Mouse (Mus musculus) kidney, adult 9 months (tissue): ENCODE data around the gene Gm15737.
A peak's percentile ranks its signal among the peaks of the same experiment; 100 is the strongest.

Experiments used
- DNase-seq: peaks from one replicate; pipeline ENCODE4 v3.0.0; 2022

Gene Gm15737

DNA sequence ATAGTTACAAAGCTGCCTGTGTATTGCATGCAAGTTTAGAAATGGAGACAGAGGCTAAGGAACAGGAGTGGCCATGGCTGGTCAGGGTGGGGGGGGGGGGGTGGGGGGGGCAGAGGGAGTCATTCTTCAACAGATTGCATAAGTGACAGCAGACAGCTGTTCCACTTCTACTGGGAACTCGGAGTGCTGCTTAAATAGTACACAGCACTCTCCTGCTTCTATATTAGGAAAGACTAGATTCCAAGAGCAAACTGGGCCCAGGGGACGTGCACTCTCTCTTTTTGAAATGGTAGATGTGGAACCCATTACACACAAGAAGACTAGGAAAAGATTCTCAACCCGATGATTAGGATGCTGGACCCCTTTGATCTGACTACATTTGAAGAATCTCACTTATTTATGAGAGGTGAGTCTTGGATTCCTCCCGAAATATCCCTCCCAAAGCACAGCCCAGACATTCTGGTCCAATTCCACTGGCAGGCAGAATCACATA, at the start of gene Gm15737:
Gene Gm15737, plus strand, starts transcription at position 269 of the 493 bp plus-strand sequence.
- DNase-seq, result peak; percentile 60

DNA sequence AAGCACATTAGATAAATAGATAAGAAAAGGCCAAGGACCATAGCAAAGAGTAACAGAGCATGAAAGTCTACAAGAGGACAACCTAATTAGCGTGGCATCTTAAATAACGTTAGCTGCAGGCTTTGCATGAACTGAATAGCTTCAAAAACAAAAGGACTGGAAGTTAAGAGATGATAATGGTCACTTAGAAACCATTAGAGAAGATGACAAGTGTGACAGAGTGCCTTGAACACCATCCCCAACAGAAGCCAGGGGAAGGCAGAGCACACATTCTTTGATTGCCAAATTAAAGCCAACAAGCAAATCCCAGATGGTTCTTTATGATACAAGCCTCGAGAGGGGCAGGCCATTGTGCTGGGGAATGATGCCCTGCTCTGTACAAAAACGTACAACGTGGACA, 47.6 kb upstream of the Gm15737 start:
- no peak for DNase-seq

DNA sequence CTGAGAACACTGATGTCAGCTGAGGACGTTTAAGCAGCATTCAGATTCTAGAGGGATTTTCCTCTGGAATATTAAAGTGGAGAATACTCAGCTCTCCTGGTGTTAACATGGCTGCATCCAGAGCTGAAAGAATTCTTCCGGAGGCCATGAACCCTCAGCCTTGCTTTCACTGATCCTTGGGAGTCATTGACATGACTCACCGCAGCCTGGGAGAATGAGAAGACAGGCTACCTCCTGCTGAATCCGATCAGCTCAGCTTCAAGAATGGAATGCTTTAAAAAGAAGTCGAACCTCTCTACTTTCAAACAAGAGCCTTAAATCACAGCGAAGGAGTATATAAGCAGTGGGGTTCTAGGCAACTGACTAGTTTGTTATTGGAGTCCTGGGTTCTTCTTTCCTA, 47.2 kb upstream of the Gm15737 start:
- DNase-seq, result no peak

DNA sequence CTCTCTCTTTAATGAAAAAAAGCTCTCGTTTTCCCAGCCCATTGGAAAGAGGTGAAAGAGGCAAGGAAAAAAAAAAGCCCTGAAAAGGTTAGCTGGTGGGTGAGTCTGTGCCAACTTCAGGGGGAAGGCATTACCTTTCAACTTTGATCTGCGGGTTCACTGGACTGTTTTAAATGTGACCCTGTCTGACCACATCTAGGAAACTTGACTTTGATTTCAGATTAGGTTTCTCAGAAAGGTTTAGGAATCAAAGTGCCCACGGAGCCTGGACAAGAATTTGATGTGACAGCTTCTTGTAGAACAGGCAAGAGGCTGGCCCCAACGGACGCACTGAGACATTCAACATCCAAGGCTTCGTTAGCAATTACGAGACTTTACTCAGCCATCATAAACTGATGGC, 45.2 kb upstream of the Gm15737 start:
- DNase-seq, result peak; percentile 75

DNA sequence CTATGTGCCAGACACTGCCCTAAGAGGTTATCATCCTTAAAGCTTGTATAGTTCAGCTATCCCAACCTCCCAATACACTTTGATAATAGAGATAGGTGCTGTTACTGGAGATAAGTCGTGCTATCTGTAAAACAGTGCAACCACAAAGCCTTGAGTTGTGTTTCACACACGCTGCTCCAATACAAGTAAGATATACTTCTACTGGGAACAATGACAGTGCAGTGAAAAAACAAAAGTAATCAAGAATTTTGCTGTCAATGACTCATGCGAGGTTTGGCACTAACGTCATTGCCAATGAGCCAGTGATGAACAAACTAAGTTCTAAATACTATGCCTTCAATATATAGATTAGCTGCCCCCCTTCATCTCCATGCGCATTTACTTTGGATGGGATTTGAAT, 42.6 kb upstream of the Gm15737 start:
- no peak for DNase-seq

DNA sequence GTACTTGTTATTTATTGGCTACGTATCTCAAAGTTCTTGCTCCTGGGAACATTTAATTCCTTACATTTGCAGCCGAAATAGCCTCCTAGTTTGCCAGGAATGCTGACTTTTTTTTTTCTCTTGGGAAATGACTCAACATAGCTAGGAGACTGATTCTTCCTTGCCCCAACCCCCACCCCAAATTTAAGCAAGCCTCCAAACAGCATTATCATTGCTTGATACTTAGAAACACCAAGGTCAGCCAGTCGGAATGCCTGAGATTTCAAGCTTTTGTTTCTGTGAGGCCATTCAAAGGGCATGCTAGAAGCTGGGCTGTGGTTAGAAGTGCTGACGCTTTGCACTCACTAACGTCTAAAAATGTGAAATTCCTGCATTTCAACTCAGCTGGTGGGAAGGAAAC, 41.8 kb upstream of the Gm15737 start:
- DNase-seq, result no peak

DNA sequence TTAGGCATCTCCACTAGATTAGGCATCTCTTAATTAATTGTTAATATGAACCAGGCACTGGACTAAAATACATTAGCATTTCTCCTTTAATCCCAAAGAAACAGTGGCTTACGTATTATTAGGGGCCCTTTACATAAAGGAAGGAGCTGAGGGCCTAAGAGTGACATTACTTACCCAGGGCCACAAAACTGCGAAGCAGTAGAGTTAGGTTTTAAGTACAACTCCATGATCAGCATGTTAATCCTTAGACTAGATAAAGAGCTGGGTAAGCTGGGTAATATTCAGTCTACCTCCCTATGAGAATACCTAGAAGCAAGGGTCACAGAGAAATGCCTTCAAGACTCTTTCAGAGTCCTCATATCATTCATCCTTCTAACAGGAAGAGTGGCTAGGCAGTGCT, 40.0 kb upstream of the Gm15737 start:
- peak; percentile 74 for DNase-seq

DNA sequence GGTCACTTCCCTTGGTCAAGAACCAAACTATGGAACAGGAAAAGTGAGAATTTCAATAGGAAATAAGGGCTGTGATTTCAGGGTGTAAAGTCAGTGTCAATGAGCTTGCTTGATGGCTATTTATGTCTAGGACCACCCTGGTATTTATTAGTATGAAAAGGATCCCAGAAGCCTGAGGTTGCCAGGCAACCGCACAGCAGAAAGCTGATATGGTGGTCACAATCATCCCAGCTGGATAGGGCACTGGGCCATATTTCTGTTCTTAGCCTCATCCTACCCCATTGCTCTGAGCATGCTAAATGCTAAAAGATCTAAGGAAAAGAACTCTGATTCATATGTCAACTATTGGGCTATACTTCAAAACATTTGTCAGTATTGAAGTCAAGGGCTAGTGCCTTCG, 38.1 kb upstream of the Gm15737 start:
- DNase-seq, result no peak

DNA sequence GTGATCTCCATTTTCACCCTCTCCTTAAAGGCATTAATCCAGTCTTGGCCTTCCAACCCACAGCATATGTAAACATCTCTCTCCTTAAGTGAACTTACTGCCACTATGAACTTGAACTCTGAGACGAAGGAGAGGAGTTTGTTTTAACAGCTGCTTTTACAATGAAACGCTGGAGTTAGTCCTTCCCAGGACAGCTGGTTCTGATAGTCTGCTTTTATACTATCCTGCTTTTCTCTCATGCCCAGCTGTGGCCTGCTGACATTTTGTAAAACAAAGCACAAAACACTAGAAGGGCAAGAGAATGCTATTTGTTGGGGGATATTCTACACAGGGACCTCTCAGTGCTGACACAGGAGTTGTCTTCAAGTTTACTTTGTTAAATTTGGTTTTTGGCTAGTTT, 27.2 kb upstream of the Gm15737 start:
- DNase-seq, result no peak

DNA sequence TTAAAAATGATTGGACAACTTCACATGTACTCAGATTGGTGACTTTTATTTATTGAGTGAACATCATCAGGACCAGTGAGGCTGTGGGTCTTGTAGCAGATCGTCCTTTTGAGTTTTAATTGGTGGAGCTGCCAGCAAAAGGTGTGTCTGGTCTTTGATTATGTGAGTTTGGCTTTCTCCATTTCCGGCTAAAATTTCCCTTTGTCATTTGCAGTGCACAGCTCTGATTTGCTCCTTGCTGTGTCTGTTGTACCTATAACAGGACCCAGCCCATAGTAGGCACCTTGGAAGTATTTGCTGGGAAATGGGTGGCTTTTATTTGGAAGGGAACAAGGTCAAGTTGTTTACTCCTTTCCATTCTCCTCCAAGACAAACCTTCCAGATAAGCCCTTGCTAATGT, 25.7 kb upstream of the Gm15737 start:
- DNase-seq, result no peak

DNA sequence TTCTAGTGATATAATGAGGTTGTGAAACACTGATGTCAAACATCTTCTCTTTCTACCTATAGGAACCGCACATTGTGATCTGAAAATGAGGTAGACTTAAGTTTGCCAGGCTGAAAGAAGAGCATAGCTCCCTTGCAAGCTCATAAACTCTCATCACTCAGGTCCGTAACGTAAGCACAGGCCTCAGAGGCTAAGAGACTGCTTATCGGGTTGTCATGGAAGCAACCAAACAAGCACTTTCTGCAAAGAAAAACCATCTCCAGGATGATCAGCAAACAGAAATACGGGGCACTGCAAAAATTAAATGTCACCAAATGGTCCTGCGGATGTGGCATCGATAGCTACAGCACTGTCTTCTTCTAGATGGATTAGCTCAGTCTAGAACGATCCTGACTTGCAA, 23.3 kb upstream of the Gm15737 start:
- no peak for DNase-seq

DNA sequence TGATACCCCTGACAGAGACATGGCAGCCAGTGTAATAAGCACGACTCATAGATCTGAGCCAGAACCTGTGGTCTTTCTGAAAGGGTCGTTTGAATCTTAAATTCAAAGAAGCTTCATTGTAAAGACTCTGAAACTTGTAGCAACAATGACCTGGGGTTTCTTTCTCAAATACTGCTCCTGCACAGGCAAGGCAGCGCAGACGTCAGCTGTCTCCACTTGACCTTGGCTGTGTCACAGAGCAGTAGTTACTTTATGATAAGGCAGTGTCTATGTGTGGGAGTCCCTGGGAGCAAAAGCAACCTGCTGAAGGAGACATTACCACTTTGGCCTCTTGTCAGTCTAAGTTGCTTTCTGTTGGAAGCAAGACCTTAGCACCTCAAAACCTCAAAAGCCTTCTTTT, 22.5 kb upstream of the Gm15737 start:
- no peak for DNase-seq

DNA sequence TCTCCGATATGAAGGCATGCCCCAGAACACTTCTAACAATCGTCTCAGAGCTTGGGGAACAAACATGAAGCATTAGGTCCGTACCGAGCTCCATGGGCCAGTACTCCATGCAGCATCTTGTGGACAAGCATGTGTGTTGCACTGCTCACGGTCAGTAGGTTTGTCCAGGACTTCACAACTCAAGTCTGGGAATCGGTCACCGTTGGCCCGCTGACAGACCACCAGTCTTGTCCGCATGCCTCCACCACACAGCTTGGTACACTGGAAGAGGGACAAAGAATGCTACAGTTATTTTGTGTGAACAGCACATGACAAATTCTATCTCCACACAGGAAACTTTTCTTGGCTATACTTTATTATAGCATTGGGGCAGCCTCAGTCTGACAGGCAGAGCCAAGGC, 19.9 kb upstream of the Gm15737 start:
- no peak for DNase-seq

DNA sequence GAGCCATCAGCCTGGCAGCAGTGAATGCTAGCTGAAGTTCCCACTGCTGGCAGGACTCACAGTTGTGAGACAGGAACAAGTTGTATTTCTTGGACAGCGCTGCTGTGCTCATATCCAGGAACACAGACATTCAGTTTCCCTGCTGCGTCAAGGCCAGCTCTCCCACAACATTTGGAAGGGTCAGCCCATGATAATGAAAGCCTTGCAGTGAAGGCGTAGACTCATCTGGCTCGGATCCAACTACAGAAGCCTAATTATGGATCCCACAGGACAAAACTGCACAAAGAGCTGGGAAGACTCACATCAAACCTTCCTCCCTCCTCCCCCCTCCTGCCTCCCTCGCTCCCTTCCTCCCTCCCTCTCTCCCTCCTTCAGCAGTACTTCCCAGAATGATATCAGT, 18.9 kb upstream of the Gm15737 start:
- DNase-seq, result peak; percentile 67

DNA sequence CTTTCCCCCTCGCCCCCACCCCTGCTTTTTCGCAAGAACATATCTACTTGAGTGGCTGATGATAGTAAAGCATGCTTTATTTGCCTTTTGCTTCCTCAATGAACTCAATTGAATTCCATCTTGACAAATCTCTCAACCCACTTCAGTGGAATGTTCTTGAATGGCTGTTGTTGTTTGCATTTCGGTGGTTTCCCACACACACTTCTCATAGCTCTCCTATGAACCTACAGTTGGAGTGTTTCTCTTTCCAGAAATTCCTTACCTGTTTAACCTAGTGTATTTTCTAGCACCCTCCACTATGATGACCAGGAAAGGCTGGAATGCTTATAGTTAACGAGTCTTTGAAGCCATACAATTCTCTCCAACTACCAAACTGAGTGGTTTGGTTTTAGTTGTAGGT, 14.3 kb upstream of the Gm15737 start:
- DNase-seq, result no peak

DNA sequence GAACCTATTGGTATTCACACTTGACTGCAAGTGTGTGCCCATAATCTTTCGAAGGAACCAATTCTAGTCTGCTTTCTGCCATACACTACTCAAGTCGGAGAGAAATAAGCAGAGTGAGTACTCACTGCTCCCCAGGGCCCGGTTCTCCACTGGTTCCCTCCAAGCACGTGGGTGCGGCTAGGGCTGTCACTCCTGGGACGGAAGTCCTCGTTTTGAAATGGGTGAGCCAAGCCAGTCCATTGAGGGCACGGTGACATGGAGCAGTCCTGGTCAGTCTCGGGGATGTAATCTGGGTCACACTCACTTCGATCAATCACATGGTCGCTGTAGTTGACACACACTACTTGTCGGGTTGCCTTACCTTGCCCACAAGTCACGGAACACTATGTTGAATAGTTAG, 11.4 kb upstream of the Gm15737 start:
- DNase-seq, result no peak

DNA sequence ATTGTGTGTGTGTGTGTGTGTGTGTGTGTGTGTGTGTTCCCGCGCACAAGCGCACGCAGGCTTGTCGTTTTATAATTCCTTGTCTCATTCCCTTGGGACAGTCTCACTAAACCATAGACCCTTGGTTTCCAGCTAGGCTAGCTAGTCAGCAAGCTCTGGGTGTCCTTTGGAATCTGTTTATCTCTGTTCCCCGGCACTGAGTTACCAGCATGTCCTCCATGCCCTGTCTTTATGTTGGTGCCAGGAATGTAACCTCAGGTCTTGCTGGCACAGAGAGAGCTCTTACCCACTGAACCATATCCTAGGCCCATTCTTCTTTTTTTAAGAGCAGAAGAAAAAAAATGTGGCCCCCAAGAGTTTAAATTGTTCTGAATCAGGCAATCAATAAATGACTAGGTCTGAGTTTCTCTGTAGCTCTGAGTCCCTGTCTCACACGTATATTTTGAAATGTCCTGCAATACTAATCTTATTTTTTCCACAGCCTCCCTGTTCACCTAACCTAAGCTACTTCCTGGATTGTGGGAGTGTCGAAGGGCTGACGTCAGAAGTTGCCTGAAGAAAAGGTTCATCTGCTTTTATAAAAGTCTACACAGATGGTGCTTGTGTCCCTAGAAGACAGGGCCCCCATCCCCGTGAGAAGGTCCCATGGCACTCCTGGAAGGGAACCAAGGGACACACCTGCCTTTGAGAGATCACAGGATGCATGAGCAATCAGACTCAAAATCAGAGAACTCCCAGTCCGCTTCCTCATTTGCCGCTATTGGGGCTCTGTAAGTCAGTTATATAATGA, 10.2 kb upstream of the Gm15737 start:
- peak; percentile 81 for DNase-seq

DNA sequence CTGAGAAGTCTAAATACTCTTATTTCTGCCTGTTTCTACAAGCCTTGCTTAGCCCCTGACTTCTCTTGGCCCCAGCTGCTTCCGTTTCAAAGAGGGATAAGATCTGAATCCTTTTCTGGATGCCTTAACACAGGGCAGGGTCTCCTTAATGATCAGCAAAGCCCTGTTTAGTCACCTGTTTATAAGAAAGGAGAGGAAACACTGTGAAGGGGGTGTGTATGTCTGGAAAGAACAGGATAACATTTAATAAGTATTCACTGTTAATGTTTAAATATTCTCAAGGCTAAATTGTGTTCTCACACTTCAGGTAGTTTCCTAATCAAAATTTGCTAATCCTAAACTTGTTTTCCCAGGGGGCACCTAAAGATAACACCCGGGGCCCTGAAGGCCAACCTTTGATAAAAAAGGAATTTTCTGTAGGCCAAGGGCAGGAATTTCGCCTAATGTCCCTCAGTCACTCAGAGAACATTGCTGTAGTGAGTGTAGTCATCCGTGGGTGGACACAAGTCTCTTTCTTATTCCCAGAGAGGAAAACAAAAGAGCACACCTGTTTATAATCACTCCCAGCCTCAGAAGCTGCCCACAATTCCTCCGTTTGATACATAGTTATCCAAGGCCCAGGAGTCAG, 8.8 kb upstream of the Gm15737 start:
- peak; percentile 48 for DNase-seq

DNA sequence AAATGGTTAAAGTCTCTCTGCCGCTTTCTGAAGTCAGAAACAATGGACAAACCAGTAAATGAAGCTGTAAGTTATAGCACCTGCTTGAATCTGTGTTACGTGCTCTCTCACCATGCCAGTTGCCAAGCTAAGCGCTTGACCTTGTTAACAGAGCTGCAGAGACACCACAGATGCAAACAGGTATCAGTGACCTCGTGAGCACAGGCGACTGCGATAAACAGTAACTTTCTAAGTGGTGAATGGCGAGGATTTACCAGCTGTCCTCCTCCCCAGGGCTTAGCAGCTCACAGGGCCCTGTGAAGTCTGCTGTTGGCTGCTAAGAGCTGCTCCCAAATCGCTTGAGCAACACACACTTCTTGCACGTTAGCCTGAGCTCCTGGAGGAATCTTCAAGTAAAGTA, 6.6 kb upstream of the Gm15737 start:
- no peak for DNase-seq

DNA sequence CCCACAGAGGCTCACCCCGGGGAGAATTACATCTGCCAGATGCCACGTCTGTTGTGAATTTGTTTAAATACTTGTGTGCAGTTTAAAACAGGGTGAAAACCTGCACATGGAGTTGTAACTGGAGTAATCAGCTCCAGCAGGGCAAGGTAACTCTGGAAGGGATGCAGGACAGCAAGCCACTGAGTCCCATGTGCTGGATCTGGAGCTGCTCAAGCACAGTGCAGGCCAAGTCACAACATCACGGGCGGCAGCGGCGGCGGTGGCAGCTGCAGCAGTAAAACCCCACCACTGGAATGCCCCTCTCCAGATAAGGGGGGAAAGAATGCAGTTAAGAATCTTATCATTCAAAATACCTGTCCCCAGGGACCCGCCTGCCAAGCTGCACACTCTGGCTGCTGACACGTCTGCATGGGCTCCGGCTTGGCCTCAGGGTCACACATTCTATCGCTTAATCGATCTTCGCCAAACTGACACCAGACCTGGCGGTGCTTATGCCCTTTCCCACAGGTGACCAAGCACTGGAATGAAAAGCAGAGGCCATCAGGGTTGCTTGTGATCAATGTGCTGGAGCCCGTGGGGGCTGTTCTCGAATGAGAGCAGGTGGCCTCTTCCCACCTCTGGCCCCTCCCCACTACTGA, 544 bp downstream of the Gm15737 start:
- DNase-seq, result no peak

DNA sequence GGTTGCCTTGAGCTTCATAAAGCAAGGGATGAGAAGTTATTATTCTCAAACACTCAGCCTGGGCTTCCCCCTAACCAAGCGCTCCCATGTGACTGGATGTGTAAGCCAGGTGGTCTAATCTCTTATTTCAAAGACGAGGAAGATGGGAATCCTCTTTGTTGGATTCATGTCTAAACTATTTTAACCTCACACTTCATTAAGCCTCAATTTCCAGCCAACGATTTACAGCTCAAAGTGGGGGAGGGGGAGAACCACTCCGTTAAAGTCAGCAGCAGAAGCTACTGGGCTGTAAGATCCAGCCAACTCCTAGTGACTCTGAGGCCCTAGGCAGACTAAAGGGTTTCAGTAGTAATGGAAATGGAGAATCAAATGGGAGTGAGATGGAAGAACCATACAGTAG, 2.7 kb downstream of the Gm15737 start:
- DNase-seq, result no peak

DNA sequence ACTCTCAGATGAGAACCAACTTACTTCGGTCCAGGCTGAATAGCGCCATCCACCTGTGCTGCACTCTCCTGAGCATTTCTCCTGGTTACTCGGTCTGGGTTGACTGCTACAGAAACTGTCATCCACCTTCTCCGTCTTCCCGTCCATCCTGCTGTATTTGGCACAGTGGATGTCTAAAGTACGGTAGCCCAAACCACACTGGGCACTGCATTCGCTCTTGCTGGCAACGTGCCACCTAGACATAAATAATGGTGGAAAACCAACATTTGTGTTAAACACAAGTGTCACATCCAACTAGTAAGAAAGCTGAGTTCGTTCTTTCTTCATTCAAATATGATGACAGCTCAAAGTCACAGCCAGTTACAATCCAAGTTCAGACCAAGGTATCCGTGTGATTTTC, 3.6 kb downstream of the Gm15737 start:
- no peak for DNase-seq

DNA sequence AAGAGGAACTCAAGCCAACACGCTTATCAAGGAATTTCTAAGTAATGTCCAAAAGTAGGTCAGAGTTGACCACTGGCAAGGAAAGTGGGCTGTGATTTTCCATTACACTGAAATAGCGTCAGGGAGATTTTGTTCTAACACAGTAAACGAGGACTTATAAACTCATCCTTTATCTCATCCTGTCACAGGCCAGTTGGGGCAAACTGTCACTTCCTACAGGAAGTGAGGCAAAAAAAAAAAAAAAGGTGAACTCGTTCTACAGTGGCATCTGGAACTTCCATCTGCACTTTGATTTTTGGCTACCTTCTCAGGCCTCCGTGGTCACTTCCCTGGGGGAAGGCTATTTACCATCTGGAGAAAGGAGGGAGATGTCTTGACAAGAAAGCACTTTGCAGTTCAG, 5.7 kb downstream of the Gm15737 start:
- peak; percentile 62 for DNase-seq

DNA sequence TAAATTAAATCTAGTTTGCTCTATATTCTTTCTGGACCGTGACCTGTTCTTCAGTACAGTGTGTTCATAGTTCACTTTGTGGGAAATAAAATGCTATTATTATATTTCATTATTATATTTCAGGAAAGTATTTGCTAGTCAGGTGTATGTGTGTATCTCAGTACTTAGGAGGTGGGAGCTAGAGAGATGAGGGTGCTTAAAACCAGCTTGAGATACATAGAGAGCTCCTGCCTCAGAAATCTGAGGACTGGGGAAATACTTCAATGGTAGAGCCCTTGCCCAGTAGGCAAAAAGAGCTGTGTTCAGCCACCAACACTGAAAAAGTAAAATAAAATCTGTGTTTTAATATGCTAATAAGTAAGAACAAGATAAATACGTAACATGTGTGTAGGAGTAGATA, 6.2 kb downstream of the Gm15737 start:
- no peak for DNase-seq
